Mouse (Mus musculus) stomach, embryonic 15.5 days (tissue): ENCODE results near the gene Ace3. TPM values are rescaled to one million over a fixed set of nuclear protein-coding genes. Genes with fewer than 3 reads are reported as not detected.

Experiments used
- ATAC-seq: fragments of 200-750 bp; cut with Nextera tagmentation; 2 replicates; pipeline ENCODE4 v1.8.0; 2017; ENCODE audit warnings: low read depth, moderate number of reproducible peaks, moderate TSS enrichment; ENCODE audit not compliant: insufficient read depth, low FRiP score
- H3K27ac ChIP-seq: fragments of 300-500 bp; sonication (generic); 2 replicates; pipeline ENCODE4 v1.5.1; 2015; ENCODE audit warnings: mild to moderate bottlenecking, inconsistent platforms
- H3K27me3 ChIP-seq: fragments of 300-500 bp; sonication (generic); replicated peaks from 2 replicates; pipeline ENCODE4 v1.6.1; 2015; ENCODE audit warnings: inconsistent platforms
- H3K36me3 ChIP-seq: fragments of 300-500 bp; sonication (generic); 2 replicates; pipeline ENCODE4 v1.6.1; 2015; ENCODE audit warnings: inconsistent platforms
- H3K4me1 ChIP-seq: fragments of 300-500 bp; sonication (generic); 2 replicates; pipeline ENCODE4 v1.6.1; 2015; ENCODE audit warnings: inconsistent platforms
- H3K4me2 ChIP-seq: fragments of 300-500 bp; sonication (generic); 2 replicates; pipeline ENCODE4 v1.6.1; 2015; ENCODE audit warnings: mild to moderate bottlenecking, inconsistent platforms
- H3K4me3 ChIP-seq: fragments of 300-500 bp; sonication (generic); replicated peaks from 2 replicates; pipeline ENCODE4 v1.5.1; 2015; ENCODE audit warnings: inconsistent platforms
- H3K9ac ChIP-seq: fragments of 300-500 bp; sonication (generic); 2 replicates; pipeline ENCODE4 v1.6.1; 2015; ENCODE audit warnings: inconsistent platforms
- H3K9me3 ChIP-seq: fragments of 300-500 bp; sonication (generic); 2 replicates; pipeline ENCODE4 v1.6.1; 2016; ENCODE audit warnings: inconsistent platforms
- WGBS: fragments of 180-500 bp; shearing (Covaris S2); methylation state at CpG from one replicate; pipeline ENCODE4 v1.1.7; 2015; 5-methylcytosine and 5-hydroxymethylcytosine counted together
- polyA plus RNA-seq: library from polyadenylated mRNA; unstranded; fragments of >200 nt; fragmentation: Nextera tagmentation; extraction: Ambion mirVana; gene quantifications from 2 replicates; pipeline ENCODE4 v1.2.1, GENCODE M21; 2015

Ace3 gene
- polyA plus RNA-seq, 1 experiment from 2014 or later, result not detected

DNA sequence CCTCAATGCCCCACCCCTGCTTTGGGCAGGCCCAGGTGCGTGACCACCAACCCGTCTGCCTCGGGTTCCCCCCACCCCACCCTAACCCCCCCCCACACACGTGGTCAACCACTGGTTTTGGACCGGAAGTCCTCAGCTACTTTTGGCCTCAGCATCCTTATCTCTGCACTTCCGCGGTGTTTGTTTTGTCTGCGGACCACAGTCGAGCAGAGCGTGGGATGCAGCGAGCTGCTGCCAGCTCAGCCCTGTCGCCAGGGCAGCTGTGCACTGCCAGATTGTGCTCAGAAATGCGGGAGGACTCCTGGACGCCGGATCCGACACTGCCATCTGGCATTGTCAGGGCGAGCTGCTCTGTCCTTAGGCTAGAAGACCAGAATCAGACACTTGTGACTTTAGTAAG lies 35.1 kb upstream of the Ace3 start:
- Histone ChIP-seq H3K4me3 (no peak overlapping the region), H3K36me3 (no peaks in the 10 kb centered on the region), H3K9ac (no peak overlapping the region), H3K27me3 (no peaks in the 10 kb centered on the region), H3K4me2 (peak overlapping the region; percentile 14; the same call in 1 of the 2 replicates), H3K9me3 (no peaks in the 10 kb centered on the region), H3K4me1 (no peaks in the 10 kb centered on the region), H3K27ac (no peak overlapping the region)
- ATAC-seq, result no peak
- WGBS, result 19% methylated on average over 17 of the region's 17 CpGs

DNA sequence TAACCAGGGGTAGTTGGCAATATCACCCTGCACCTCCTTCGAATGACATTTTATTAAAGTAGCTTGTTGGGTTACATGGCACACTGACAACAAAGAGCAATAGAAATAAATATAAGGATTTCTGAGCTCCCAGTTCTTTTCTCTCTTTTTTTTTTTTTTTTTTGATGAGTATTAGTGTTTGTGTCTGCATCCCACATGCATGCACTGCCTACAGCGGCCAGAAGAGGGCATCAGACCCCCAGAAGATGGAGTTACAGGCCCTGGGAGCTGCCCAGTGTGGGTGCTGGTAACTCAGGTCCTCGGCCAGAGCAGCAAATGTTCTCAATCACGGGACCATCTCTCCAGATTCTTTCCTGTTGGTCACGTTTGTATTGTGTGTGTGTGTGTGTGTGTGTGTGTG lies 29.8 kb upstream of the Ace3 start:
- peaks cover 5% of the 10 kb centered on the region; the same call in 1 of the 2 replicates for H3K4me1 ChIP-seq
- H3K27me3 ChIP-seq, result peaks cover 28% of the 10 kb centered on the region
- 66% methylated on average over 5 of the region's 5 CpGs for WGBS
- H3K9ac ChIP-seq, result no peak overlapping the region
- no peak overlapping the region for H3K4me2 ChIP-seq
- no peaks in the 10 kb centered on the region for H3K36me3 ChIP-seq
- H3K9me3 ChIP-seq, result no peaks in the 10 kb centered on the region
- no peak overlapping the region for H3K27ac ChIP-seq
- no peak overlapping the region for H3K4me3 ChIP-seq
- ATAC-seq, result no peak

DNA sequence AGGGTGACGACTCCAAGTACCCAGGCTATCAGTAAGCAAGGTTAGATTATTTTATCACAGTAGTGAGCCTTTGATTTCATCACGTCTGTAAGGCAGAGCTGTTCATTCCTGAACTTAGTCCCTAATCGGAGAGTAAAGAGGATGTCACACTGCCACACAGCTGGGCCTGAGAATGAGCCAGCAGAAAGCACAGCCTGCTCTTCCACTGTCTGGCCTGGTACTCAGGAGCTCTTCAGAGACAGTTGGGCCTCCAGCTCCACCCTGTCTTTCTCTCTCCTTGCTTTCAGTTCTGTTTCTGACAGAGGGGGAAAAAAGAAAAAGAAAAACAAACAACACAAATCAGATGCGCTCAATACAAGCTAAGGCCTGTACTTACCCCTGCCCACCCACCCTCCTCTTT lies 28.2 kb upstream of the Ace3 start:
- Histone ChIP-seq H3K9me3 (no peaks in the 10 kb centered on the region), H3K36me3 (no peaks in the 10 kb centered on the region), H3K27ac (no peak overlapping the region), H3K27me3 (peaks cover 31% of the 10 kb centered on the region), H3K9ac (no peak overlapping the region), H3K4me1 (peaks cover 5% of the 10 kb centered on the region; the same call in 1 of the 2 replicates), H3K4me3 (no peak overlapping the region), H3K4me2 (no peak overlapping the region)
- no peak for ATAC-seq
- 69% methylated on average over 4 of the region's 4 CpGs for WGBS

DNA sequence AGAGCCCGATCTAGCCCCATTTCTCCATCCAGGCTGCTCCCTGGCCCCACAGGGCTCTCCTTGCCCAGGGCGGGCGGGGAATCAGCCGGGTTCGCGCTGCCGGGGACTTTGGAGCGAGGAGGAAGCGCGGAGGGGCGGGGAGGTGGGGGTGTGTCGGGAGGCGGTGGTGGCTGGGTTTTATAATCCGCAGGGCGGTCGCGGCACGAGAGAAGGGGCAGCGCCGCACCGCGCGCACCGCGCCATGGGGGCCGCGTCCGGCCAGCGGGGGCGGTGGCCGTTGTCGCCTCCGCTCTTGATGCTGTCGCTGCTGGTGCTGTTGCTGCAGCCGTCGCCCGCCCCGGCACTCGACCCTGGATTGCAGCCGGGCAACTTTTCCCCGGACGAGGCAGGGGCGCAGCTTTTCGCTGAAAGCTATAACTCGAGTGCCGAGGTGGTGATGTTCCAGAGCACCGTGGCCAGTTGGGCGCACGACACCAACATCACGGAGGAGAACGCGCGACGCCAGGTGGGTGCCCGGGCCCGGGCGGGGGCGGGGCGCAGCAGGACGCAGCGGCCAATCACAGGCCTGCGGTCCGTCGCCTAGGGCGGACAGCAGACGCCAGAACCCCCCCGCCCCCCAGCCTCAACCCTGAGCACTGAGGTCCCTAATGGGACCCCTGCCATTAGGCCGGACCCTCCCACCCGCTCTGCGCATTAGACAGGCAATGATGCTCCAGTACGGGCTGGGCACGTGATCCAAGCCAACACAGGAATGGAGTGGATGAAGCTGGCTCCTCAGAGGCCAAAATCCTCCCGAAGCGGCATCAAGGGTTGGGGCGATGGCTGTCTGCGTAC lies 26.5 kb upstream of the Ace3 start, which contains the start of gene Ace:
Gene Ace (plus strand): TSS at position 205 of the 834 bp plus-strand sequence.
- peak within 1 kb of the TSS; percentile 56 for H3K4me3 ChIP-seq
- peak within 1 kb of the TSS; percentile 99 for H3K4me2 ChIP-seq
- H3K27ac ChIP-seq, result no peak within 1 kb of the TSS
- H3K9ac ChIP-seq, result 0 out of 2 replicates have a peak within 1 kb of the TSS, but pooled peaks have one; percentile 6
- H3K36me3 ChIP-seq, result no peaks in the 10 kb centered on the region
- H3K9me3 ChIP-seq, result no peaks in the 10 kb centered on the region
- WGBS, result under 1% methylated on average over 67 of the region's 76 CpGs
- ATAC-seq, result 0 out of 2 replicates have a peak, but pooled peaks have one; percentile 41
- peaks cover 5% of the 10 kb centered on the region; the same call in 1 of the 2 replicates for H3K4me1 ChIP-seq
- peaks cover 31% of the 10 kb centered on the region for H3K27me3 ChIP-seq

DNA sequence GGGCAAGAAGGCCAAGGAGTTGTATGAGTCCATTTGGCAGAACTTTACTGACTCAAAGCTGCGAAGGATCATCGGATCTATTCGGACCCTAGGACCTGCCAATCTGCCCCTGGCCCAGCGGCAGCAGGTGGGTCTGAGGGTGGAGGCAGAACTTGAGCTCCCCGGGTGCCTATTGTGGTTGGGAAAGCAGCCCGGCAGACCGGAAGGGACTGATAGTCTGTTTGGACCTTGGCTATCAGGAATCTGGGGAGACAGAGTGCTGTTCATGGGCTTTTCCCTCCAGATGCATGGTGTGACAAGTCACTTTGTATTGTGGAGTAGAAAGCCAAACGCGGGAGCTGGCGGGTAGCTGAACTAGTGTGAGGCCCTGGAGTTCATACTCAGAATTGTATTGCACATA lies 25.5 kb upstream of the Ace3 start:
- H3K4me2 ChIP-seq, result no peak overlapping the region; the same call in 1 of the 2 replicates
- peaks cover 5% of the 10 kb centered on the region; the same call in 1 of the 2 replicates for H3K4me1 ChIP-seq
- 46% methylated on average over 10 of the region's 10 CpGs for WGBS
- peaks cover 31% of the 10 kb centered on the region for H3K27me3 ChIP-seq
- no peaks in the 10 kb centered on the region for H3K9me3 ChIP-seq
- H3K36me3 ChIP-seq, result no peaks in the 10 kb centered on the region
- no peak overlapping the region for H3K4me3 ChIP-seq
- H3K27ac ChIP-seq, result no peak overlapping the region
- H3K9ac ChIP-seq, result no peak overlapping the region
- ATAC-seq, result no peak

DNA sequence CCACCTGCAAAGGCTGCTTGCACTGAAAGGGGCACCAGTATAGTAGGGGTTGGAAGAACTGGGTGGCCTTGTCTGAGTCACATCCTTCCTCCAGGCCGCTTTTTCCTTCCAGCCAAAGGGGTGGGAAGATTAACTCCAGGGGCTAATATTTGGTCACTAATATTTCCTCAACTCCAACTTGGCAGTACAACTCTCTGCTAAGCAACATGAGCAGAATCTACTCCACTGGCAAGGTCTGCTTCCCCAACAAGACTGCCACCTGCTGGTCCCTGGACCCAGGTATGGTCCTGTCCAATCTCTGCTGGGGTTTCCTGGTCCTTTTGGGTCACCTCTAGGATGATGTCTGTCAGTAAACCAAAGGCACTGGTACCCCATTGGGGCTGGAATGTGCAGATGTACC lies 25.0 kb upstream of the Ace3 start:
- peaks cover 5% of the 10 kb centered on the region; the same call in 1 of the 2 replicates for H3K4me1 ChIP-seq
- H3K9me3 ChIP-seq, result no peaks in the 10 kb centered on the region
- H3K27me3 ChIP-seq, result peaks cover 31% of the 10 kb centered on the region
- no peak overlapping the region for H3K4me2 ChIP-seq
- H3K9ac ChIP-seq, result no peak overlapping the region
- ATAC-seq, result no peak
- no peak overlapping the region for H3K4me3 ChIP-seq
- H3K27ac ChIP-seq, result no peak overlapping the region
- no peaks in the 10 kb centered on the region for H3K36me3 ChIP-seq
- 45% methylated on average over 1 of the region's 1 CpGs for WGBS

DNA sequence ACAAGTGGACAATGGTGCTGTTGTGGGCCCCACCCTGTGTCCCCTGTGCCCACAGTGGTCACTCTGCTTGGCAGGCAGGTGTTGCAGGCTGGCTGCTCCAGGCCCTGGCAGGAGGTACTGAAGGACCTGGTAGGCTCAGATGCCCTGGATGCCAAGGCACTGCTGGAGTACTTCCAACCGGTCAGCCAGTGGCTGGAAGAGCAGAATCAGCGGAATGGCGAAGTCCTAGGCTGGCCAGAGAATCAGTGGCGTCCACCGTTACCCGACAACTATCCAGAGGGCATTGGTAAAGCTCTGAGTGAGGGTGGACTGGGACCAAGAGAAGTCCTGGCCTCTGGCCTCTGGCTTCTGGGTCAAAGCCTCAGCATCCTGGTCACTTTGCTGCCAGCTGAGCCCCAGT lies 19.9 kb upstream of the Ace3 start:
- Histone ChIP-seq H3K27me3 (0 out of 2 replicates have a peak, but pooled peaks cover 3% of the 10 kb centered on the region), H3K4me2 (no peak overlapping the region), H3K36me3 (no peaks in the 10 kb centered on the region), H3K9me3 (no peaks in the 10 kb centered on the region), H3K4me3 (no peak overlapping the region), H3K9ac (no peak overlapping the region), H3K4me1 (no peaks in the 10 kb centered on the region), H3K27ac (no peak overlapping the region)
- ATAC-seq, result no peak
- WGBS, result 92% methylated on average over 6 of the region's 6 CpGs

DNA sequence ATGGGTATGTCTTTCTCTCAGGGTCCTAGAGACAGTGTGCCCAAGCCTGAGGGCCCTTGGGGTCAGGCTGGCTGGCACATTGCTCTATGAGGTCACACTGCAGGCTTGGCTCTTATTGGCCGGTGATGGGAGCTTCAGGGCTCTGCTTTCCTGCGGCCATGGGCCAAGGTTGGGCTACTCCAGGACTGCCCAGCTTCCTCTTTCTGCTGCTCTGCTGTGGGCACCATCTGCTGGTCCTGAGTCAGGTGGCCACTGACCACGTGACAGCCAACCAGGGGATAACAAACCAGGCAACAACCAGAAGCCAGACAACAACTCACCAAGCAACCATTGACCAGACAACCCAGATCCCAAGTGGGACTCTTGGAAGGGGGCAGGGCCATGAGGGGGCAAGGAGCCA lies 19.4 kb upstream of the Ace3 start:
- no peaks in the 10 kb centered on the region for H3K9me3 ChIP-seq
- H3K4me2 ChIP-seq, result no peak overlapping the region
- H3K4me1 ChIP-seq, result no peaks in the 10 kb centered on the region
- no peak overlapping the region for H3K9ac ChIP-seq
- H3K4me3 ChIP-seq, result no peak overlapping the region
- WGBS, result 67% methylated on average over 3 of the region's 3 CpGs
- H3K27ac ChIP-seq, result no peak overlapping the region
- 0 out of 2 replicates have a peak, but pooled peaks cover 3% of the 10 kb centered on the region for H3K27me3 ChIP-seq
- ATAC-seq, result no peak
- no peaks in the 10 kb centered on the region for H3K36me3 ChIP-seq

DNA sequence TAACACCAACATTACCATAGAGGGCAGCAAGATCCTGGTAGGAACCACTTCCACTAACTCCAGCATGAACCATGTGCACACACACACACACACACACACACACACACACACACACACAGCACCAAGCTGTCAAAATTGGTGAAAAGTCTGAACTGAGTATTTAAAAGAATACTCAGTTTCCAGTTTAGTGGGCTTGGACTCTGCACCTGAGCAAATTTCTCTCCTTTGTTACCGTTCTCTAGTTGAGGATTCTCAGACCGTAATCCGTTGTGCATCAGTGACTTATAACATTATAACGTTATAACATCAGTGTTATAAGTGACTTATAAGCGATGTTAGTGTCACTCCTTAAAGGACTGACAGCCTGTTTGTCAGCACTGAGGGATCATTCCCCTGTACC lies 18.8 kb upstream of the Ace3 start:
- no peak for ATAC-seq
- Histone ChIP-seq H3K4me3 (no peak overlapping the region), H3K27me3 (0 out of 2 replicates have a peak, but pooled peaks cover 3% of the 10 kb centered on the region), H3K36me3 (no peaks in the 10 kb centered on the region), H3K27ac (no peak overlapping the region), H3K4me1 (no peaks in the 10 kb centered on the region), H3K9me3 (no peaks in the 10 kb centered on the region), H3K9ac (no peak overlapping the region), H3K4me2 (no peak overlapping the region)
- 84% methylated on average over 5 of the region's 5 CpGs for WGBS

DNA sequence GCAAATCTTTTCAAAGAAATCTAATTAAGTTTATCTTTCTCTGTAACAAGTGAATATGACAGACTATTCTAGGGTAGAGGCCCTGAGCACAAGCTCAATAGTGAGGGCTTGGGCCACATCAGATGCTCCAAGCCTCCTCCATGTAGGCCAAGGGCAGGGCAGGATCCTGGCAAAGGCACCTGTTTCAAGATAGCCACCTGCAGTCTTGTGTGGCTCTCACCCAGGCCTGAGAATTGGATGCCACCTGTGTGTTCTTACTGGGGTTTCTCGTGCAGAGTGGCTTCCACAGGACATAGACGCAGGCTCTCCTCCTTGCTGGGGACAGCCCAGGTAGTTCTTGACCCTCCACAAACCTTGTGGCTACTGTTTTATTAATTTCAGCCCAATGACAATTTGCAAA lies 16.2 kb upstream of the Ace3 start:
- WGBS, result 84% methylated on average over 2 of the region's 2 CpGs
- ATAC-seq, result no peak
- Histone ChIP-seq H3K4me2 (no peak overlapping the region), H3K9ac (no peak overlapping the region), H3K27ac (no peak overlapping the region), H3K4me1 (no peaks in the 10 kb centered on the region), H3K9me3 (no peaks in the 10 kb centered on the region), H3K4me3 (no peak overlapping the region), H3K36me3 (no peaks in the 10 kb centered on the region), H3K27me3 (no peaks in the 10 kb centered on the region)

DNA sequence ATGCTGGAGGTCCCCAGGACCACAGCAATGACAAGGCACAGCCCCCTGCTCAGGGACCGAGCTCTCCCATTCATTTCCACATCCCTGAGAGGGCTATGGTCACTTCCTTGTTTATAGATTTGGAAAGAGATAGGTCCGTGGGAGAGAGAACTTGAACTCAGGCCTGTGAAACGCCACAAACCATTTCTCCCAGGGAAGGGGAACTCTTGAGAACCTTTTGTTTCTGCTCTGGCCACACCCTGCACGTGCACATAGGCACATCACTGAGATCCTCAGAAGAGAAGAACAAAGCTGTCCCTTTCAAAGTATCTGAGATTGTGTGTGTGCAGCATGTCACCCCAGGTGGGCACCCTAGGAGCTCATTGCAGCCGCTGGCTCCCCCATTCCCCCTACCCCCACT lies 15.8 kb upstream of the Ace3 start:
- Histone ChIP-seq H3K4me3 (no peak overlapping the region), H3K9me3 (no peaks in the 10 kb centered on the region), H3K9ac (no peak overlapping the region), H3K4me1 (no peaks in the 10 kb centered on the region), H3K27me3 (no peaks in the 10 kb centered on the region), H3K36me3 (no peaks in the 10 kb centered on the region), H3K4me2 (no peak overlapping the region), H3K27ac (no peak overlapping the region)
- 59% methylated on average over 5 of the region's 5 CpGs for WGBS
- ATAC-seq, result no peak

DNA sequence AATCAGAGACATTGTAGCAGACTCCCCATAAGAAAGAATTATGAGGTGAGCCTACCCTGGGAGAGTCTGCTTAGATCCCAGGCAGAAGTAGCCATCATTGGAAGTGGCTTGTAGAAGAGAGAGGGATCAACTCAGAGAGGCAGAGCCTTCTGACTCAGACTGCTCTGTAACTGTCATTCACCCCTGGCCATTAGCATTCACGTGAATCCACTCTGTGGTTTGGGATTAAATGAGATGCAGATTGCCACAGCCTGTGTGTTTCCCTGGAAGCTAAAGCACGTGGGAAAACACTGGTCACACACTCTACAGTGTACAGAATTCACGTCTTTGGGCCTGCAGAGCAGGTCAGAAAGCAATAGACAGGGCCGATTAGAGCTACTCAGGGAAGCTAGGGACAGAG lies 10.0 kb upstream of the Ace3 start:
- Histone ChIP-seq H3K27ac (no peak overlapping the region), H3K4me3 (no peak overlapping the region), H3K27me3 (no peaks in the 10 kb centered on the region), H3K4me1 (no peaks in the 10 kb centered on the region), H3K9me3 (no peaks in the 10 kb centered on the region), H3K36me3 (no peaks in the 10 kb centered on the region), H3K9ac (no peak overlapping the region), H3K4me2 (no peak overlapping the region)
- no peak for ATAC-seq
- WGBS, result 75% methylated on average over 4 of the region's 4 CpGs
